Mouse (Mus musculus) inflammation-experienced regulatory T-cells, adult 6 months (primary cell): ENCODE results near the gene Sgca. TPM values are rescaled to one million over a fixed set of nuclear protein-coding genes. Genes with fewer than 3 reads are reported as not detected.

Source experiments
- ATAC-seq: one replicate; pipeline ENCODE4 v1.8.0; 2017
- polyA plus RNA-seq, 3 experiments: library from polyadenylated mRNA; unstranded; fragments of 100-300 nt; shearing (Covaris generic); gene quantifications; one replicate each; pipeline ENCODE4 v1.2.1; 2017

Sgca gene
- polyA plus RNA-seq, 3 experiments from 2014 or later = not detected

- ATAC-seq = no peak
Measured at GRCm38 (mm10) chr11:94942282-94943023, 33.7 kb downstream of the Sgca start.

GRCm38 (mm10) chr11:94941776-94942175, 34.4 kb downstream of the Sgca start:
- ATAC-seq = no peak

GRCm38 (mm10) chr11:94941121-94941520, 35.0 kb downstream of the Sgca start:
- ATAC-seq = no peak

- no peak for ATAC-seq
Measured at GRCm38 (mm10) chr11:94939280-94939679, 36.8 kb downstream of the Sgca start.

GRCm38 (mm10) chr11:94938296-94938695, 37.8 kb downstream of the Sgca start:
- no peak for ATAC-seq

GRCm38 (mm10) chr11:94937787-94938186, 38.3 kb downstream of the Sgca start:
- ATAC-seq = no peak

GRCm38 (mm10) chr11:94937335-94937781, 38.8 kb downstream of the Sgca start:
- ATAC-seq = peak; percentile 66

- ATAC-seq = peak; percentile 82
Measured at GRCm38 (mm10) chr11:94936851-94937295, 39.3 kb downstream of the Sgca start.

GRCm38 (mm10) chr11:94936045-94936444, 40.1 kb downstream of the Sgca start, which contains the start of gene Col1a1:
TSS of gene Col1a1 (plus strand) at chr11:94936224.
- no peak for ATAC-seq

GRCm38 (mm10) chr11:94934526-94934925, 41.6 kb downstream of the Sgca start:
- ATAC-seq = no peak

- no peak for ATAC-seq
Measured at GRCm38 (mm10) chr11:94933584-94933983, 42.5 kb downstream of the Sgca start.

- ATAC-seq = no peak
Measured at GRCm38 (mm10) chr11:94930151-94930550, 46.0 kb downstream of the Sgca start.

GRCm38 (mm10) chr11:94929599-94929998, 46.5 kb downstream of the Sgca start:
- ATAC-seq = no peak

- no peak for ATAC-seq
Measured at GRCm38 (mm10) chr11:94928820-94929219, 47.3 kb downstream of the Sgca start.

GRCm38 (mm10) chr11:94927771-94928291, 48.3 kb downstream of the Sgca start:
- ATAC-seq = no peak

- ATAC-seq = no peak
Measured at GRCm38 (mm10) chr11:94926431-94926830, 49.7 kb downstream of the Sgca start.

GRCm38 (mm10) chr11:94924977-94925376, 51.1 kb downstream of the Sgca start:
- no peak for ATAC-seq

GRCm38 (mm10) chr11:94920996-94921401, 55.1 kb downstream of the Sgca start:
- no peak for ATAC-seq

- ATAC-seq = no peak
Measured at GRCm38 (mm10) chr11:94917717-94918116, 58.4 kb downstream of the Sgca start.

GRCm38 (mm10) chr11:94916477-94916876, 59.6 kb downstream of the Sgca start:
- no peak for ATAC-seq

- ATAC-seq = no peak
Measured at GRCm38 (mm10) chr11:94915675-94916403, 60.3 kb downstream of the Sgca start.

GRCm38 (mm10) chr11:94913302-94914090, 62.6 kb downstream of the Sgca start:
- ATAC-seq = no peak
